Mouse (Mus musculus) urinary bladder, postnatal 14 days (tissue): ENCODE data around the gene Wdr20.
"Not testable (repeated sequence)": the region's sequence is repeated elsewhere in the genome, so short reads cannot be mapped to it uniquely, and the experiment has no call there.

ENCODE experiments used
- DNase-seq: peaks from one replicate; pipeline ENCODE4 v3.0.0; 2021; ENCODE audit warnings: low spot score

Gene Wdr20

GRCm38 (mm10) chr12:110713784-110714183 lies 24.0 kb upstream of the Wdr20 start:
- DNase-seq: no peak

- no peak for DNase-seq
These were observed 23.5 kb upstream of the Wdr20 start for GRCm38 (mm10) chr12:110714215-110714614.

- no peak for DNase-seq
These were observed 21.7 kb upstream of the Wdr20 start for GRCm38 (mm10) chr12:110716004-110716403.

- no peak for DNase-seq
These were observed 12.7 kb upstream of the Wdr20 start for GRCm38 (mm10) chr12:110725051-110725450.

GRCm38 (mm10) chr12:110725489-110725888 lies 12.3 kb upstream of the Wdr20 start:
- DNase-seq: no peak

- DNase-seq: no peak
These were observed 11.3 kb upstream of the Wdr20 start for GRCm38 (mm10) chr12:110726428-110726827.

- DNase-seq: not testable (repeated sequence)
These were observed 4.5 kb upstream of the Wdr20 start for GRCm38 (mm10) chr12:110733254-110733653.

GRCm38 (mm10) chr12:110736641-110737040 lies 1.1 kb upstream of the Wdr20 start:
- DNase-seq: no peak

GRCm38 (mm10) chr12:110738158-110738921 lies 596 bp downstream of the Wdr20 start:
- DNase-seq: peak; percentile 27

GRCm38 (mm10) chr12:110750770-110751439 lies 13.2 kb downstream of the Wdr20 start:
- no peak for DNase-seq

- no peak for DNase-seq
These were observed 15.0 kb downstream of the Wdr20 start for GRCm38 (mm10) chr12:110752703-110753102.

- DNase-seq: no peak
These were observed 16.2 kb downstream of the Wdr20 start for GRCm38 (mm10) chr12:110753976-110754375.

- DNase-seq: no peak
These were observed 19.4 kb downstream of the Wdr20 start for GRCm38 (mm10) chr12:110757161-110757560.

GRCm38 (mm10) chr12:110758932-110759331 lies 21.2 kb downstream of the Wdr20 start:
- DNase-seq: no peak

GRCm38 (mm10) chr12:110762321-110762720 lies 24.6 kb downstream of the Wdr20 start:
- DNase-seq: no peak

- no peak for DNase-seq
These were observed 26.8 kb downstream of the Wdr20 start for GRCm38 (mm10) chr12:110764531-110764930.

- no peak for DNase-seq
These were observed 30.8 kb downstream of the Wdr20 start for GRCm38 (mm10) chr12:110768562-110768961.

- DNase-seq: no peak
These were observed 32.0 kb downstream of the Wdr20 start for GRCm38 (mm10) chr12:110769660-110770297.

GRCm38 (mm10) chr12:110770479-110771247 lies 32.9 kb downstream of the Wdr20 start:
- DNase-seq: no peak

- DNase-seq: no peak
These were observed 34.2 kb downstream of the Wdr20 start for GRCm38 (mm10) chr12:110771961-110772360.

- no peak for DNase-seq
These were observed 38.1 kb downstream of the Wdr20 start for GRCm38 (mm10) chr12:110775628-110776426.
